Mouse (Mus musculus): ENCODE data around the gene E330017A01Rik. TPM values are rescaled to one million over a fixed set of nuclear protein-coding genes. Genes with fewer than 3 reads are reported as not detected.
"Not testable (repeated sequence)": the region's sequence is repeated elsewhere in the genome, so short reads cannot be mapped to it uniquely, and the experiment has no call there.

E330017A01Rik gene
- polyA plus RNA-seq, 1 experiment from 2014 or later: not detected

DNA sequence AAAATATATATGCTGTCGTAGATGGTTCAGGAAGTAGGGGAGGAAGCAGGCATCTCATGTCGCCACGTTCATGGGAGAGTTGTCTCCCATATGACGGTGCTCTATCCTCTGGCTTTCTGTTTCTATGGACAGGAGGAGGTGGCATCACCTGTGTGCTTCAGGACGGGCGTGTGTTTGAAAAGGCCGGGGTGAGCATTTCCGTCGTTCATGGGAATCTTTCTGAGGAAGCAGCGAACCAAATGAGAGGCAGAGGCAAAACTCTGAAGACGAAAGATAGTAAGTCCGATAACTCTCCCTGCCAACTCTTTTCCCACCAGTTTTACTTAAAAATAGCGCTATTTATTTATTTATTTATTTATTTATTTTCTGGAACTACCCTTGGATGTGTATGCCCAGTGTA is 33.9 kb upstream of the E330017A01Rik start:
- peaks cover 8% of the 10 kb centered on the region for H3K4me1 ChIP-seq
- ATAC-seq (ENCODE audit: borderline replicate concordance, extremely low read depth, low FRiP score, low TSS enrichment): no peak
- H3K36me3 ChIP-seq: peaks cover 33% of the 10 kb centered on the region
- no peak overlapping the region for H3K4me3 ChIP-seq
- no peaks in the 10 kb centered on the region for H3K27me3 ChIP-seq
- 88% methylated on average over 13 of the region's 13 CpGs for WGBS
- H3K4me2 ChIP-seq: no peak overlapping the region
- H3K9me3 ChIP-seq: no peaks in the 10 kb centered on the region
- H3K9ac ChIP-seq: no peak overlapping the region
- H3K27ac ChIP-seq: no peak overlapping the region

DNA sequence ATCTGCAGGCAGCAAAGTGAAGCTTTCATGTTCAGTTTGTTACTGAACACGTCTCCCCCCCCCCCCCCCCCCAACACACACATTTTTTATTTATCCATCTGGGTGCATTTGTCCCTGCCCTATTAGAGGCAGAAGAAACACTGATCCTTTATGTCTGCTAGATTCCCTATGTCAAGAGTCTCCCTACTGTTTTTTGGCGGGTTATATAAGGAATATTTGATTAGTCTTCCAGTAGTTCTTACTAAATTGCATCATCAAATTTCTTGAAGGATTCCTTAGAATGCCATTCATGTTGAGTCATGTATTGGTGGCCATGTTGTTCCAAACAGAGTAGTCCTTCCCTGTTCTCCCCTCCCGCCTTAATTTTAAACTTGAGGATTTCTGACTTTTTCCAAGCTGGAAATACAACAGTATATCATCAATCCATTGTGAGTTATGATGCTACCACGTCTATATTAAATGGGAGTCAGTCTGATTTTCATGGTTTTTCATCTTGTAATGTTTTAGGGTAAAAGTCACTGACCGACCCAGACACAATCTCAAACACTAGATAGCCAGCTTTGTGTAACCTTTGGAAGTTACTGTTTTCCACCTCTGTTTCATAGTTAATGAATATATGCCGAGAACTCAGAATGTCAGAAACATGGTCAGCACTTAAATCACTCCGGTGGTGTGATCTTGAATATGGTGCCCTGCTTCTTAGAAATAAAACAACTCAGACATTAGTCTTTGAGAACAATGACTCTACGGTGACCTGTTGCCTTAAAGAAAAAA is 32.9 kb upstream of the E330017A01Rik start:
- H3K9me3 ChIP-seq: no peaks in the 10 kb centered on the region
- H3K27me3 ChIP-seq: no peaks in the 10 kb centered on the region
- H3K4me2 ChIP-seq: peak overlapping the region; percentile 86
- WGBS: 63% methylated on average over 8 of the region's 8 CpGs
- H3K36me3 ChIP-seq: peaks cover 25% of the 10 kb centered on the region
- ATAC-seq (ENCODE audit: borderline replicate concordance, extremely low read depth, low FRiP score, low TSS enrichment): no peak
- peak overlapping the region; percentile 91 for H3K4me3 ChIP-seq
- H3K27ac ChIP-seq: no peak overlapping the region
- no peak overlapping the region for H3K9ac ChIP-seq
- H3K4me1 ChIP-seq: peaks cover 8% of the 10 kb centered on the region

DNA sequence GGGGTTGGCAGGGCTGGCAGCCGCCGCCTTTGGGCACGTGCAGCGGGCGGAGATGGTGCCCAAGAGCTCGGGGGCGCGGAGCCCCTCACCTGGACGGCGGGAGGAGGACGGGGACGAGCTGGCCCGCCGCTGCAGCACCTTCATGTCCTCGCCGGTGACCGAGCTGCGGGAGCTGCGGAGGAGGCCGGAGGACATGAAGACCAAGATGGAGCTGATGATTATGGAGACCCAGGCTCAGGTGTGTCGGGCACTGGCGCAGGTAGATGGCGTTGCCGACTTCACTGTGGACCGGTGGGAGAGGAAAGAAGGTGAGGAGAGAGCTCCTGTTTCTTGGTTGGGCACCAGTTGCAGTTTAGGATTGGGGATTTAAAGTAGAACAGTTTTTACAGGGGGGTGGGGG is 32.1 kb upstream of the E330017A01Rik start:
- Histone ChIP-seq H3K4me1 (peaks cover 8% of the 10 kb centered on the region), H3K27me3 (no peaks in the 10 kb centered on the region), H3K36me3 (peaks cover 20% of the 10 kb centered on the region), H3K4me2 (peak overlapping the region; percentile 86), H3K9ac (peak overlapping the region; percentile 77), H3K9me3 (no peaks in the 10 kb centered on the region), H3K4me3 (peak overlapping the region; percentile 91), H3K27ac (peak overlapping the region; percentile 92)
- WGBS: 2% methylated on average over 25 of the region's 25 CpGs
- peak; percentile 19; the same call in 1 of the 2 replicates for ATAC-seq (ENCODE audit: borderline replicate concordance, extremely low read depth, low FRiP score, low TSS enrichment)

DNA sequence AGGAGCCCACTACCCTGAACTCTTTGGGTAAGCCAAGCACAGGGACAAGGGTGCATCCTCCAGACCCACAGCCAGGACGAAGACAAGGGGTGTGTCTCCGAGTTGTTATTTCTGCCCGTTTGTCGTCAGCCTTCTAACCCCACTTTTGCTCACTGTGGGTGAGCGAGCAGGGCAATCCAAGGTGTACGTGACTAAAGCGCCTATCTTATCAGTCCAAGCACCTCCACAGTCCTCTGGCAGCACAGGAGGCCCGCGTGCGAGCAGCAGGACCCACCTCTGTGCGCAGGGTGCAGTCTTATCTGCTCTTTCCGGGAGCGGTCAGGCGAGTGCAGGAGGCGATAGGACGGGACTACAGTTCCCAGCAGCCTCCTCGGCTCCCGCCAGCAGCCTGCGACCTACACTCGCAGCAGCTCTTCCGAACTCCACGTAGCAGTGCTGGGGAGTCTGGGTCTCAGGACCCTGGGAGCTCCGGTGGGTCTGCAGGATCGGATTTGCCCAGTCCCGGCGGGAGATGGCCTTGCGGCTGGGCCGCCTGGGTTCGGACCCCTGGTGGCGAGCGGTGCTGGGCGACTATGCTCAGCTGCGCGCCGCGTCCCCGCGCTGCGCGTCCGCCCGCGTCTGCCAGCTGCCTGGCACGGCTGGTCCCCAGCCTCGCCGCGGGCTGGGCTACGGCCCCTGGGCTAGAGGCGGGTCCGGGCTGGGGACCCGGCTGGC is 31.5 kb upstream of the E330017A01Rik start, which contains the start of gene Cpox:
Gene Cpox (plus strand): TSS at position 376 of the 714 bp plus-strand sequence.
- H3K4me2 ChIP-seq: peak within 1 kb of the TSS; percentile 86
- no peaks in the 10 kb centered on the region for H3K9me3 ChIP-seq
- H3K9ac ChIP-seq: peak within 1 kb of the TSS; percentile 77
- peak within 1 kb of the TSS; percentile 91 for H3K4me3 ChIP-seq
- ATAC-seq (ENCODE audit: borderline replicate concordance, extremely low read depth, low FRiP score, low TSS enrichment): peak; percentile 98
- H3K36me3 ChIP-seq: peaks cover 17% of the 10 kb centered on the region
- peak within 1 kb of the TSS; percentile 92 for H3K27ac ChIP-seq
- WGBS: under 1% methylated on average over 44 of the region's 51 CpGs
- H3K4me1 ChIP-seq: peaks cover 8% of the 10 kb centered on the region
- no peaks in the 10 kb centered on the region for H3K27me3 ChIP-seq

DNA sequence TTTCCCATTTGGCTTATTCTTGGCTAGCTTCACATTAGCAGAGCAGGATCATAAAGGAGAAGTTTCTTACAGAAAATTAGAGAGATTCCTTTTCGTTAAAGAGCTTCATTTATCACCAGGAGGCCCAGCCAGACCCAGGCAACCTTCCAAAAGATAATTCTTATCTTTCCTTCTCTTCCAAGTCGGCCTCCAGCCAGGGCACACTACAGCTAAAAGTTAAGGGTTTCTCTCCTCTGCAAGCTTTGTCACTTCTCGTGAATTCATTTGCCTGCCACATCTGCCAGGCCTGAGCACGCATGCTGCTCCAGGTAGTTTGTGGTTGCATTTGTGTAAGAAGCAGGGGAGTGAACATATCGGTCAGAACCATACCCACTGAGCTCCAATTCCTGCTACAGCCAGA is 30.7 kb upstream of the E330017A01Rik start:
- peaks cover 8% of the 10 kb centered on the region for H3K4me1 ChIP-seq
- H3K27me3 ChIP-seq: no peaks in the 10 kb centered on the region
- 0 out of 2 replicates have a peak, but pooled peaks have one; percentile 4 for ATAC-seq (ENCODE audit: borderline replicate concordance, extremely low read depth, low FRiP score, low TSS enrichment)
- peak overlapping the region; percentile 91 for H3K4me3 ChIP-seq
- H3K36me3 ChIP-seq: peaks cover 9% of the 10 kb centered on the region
- no peak overlapping the region for H3K9ac ChIP-seq
- WGBS: 26% methylated on average over 5 of the region's 5 CpGs
- no peaks in the 10 kb centered on the region for H3K9me3 ChIP-seq
- H3K4me2 ChIP-seq: peak overlapping the region; percentile 86
- H3K27ac ChIP-seq: 0 out of 2 replicates have a peak overlapping the region, but pooled peaks have one; percentile 92

DNA sequence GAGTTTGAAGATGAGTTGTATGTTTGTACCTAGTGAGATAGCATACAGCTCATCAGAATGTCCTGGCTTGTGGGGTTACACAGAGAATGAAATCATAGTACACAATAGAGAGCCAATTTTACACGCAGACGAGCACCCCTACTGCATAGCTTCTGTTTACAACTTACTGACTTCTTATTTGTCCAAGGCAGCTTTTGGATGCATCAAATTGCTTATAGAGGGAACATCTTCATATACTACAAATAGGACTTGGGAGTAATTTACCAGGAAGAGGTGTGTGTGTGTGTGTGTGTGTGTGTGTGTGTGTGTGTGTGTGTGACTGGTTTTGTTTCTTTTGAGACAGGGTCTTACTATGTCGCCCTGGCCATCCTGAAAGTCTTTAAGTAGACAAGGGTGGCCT is 30.0 kb upstream of the E330017A01Rik start:
- H3K4me3 ChIP-seq: no peak overlapping the region
- no peaks in the 10 kb centered on the region for H3K27me3 ChIP-seq
- no peak overlapping the region for H3K4me2 ChIP-seq
- peaks cover 8% of the 10 kb centered on the region for H3K4me1 ChIP-seq
- H3K27ac ChIP-seq: no peak overlapping the region
- no peak for ATAC-seq (ENCODE audit: borderline replicate concordance, extremely low read depth, low FRiP score, low TSS enrichment)
- H3K36me3 ChIP-seq: peaks cover 2% of the 10 kb centered on the region; the same call in 1 of the 2 replicates
- no peak overlapping the region for H3K9ac ChIP-seq
- no peaks in the 10 kb centered on the region for H3K9me3 ChIP-seq
- 78% methylated on average over 3 of the region's 3 CpGs for WGBS

DNA sequence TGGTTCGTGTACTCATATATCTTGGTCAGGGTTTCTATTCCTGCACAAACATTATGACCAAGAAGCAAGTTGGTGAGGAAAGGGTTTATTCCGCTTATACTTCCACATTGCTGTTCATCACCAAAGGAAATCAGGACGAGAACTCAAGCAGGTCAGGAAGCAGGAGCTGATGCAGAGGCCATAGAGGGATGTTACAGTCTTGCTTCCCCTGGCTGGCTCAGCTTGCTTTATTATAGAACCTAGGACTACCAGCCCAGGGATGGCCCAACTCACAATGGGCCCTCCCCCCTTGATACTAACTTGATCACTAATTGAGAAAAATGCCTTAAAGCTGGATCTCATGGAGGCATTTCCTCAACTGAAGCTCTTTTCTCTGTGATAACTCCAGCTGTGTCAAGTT is 28.1 kb upstream of the E330017A01Rik start:
- not testable (repeated sequence) for H3K4me3 ChIP-seq; H3K9me3 ChIP-seq; H3K36me3 ChIP-seq; ATAC-seq (ENCODE audit: borderline replicate concordance, extremely low read depth, low FRiP score, low TSS enrichment); H3K4me2 ChIP-seq; H3K4me1 ChIP-seq; H3K27ac ChIP-seq; H3K27me3 ChIP-seq; H3K9ac ChIP-seq
- 78% methylated on average over 3 of the region's 3 CpGs for WGBS

DNA sequence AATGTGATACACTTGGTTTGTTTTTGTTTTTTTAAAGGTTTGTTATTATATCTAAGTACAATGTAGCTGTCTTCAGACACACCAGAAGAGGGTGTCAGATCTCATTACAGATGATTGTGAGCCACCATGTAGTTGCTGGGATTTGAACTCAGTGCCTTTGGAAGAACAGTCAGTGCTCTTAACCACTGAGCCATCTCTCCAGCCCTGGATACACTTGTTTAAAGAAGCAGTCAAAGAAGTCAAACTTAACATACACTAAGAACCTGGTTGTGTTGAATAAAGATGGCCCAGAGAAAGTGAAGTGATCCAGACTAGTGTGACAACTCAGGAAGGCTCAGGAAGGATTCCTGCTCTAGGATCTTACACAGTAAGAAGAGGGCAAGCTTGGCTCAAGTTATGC is 26.6 kb upstream of the E330017A01Rik start:
- not testable (repeated sequence) for H3K4me3 ChIP-seq; H3K36me3 ChIP-seq; H3K4me1 ChIP-seq; H3K9me3 ChIP-seq; ATAC-seq (ENCODE audit: borderline replicate concordance, extremely low read depth, low FRiP score, low TSS enrichment); H3K9ac ChIP-seq; H3K4me2 ChIP-seq; H3K27me3 ChIP-seq; H3K27ac ChIP-seq

DNA sequence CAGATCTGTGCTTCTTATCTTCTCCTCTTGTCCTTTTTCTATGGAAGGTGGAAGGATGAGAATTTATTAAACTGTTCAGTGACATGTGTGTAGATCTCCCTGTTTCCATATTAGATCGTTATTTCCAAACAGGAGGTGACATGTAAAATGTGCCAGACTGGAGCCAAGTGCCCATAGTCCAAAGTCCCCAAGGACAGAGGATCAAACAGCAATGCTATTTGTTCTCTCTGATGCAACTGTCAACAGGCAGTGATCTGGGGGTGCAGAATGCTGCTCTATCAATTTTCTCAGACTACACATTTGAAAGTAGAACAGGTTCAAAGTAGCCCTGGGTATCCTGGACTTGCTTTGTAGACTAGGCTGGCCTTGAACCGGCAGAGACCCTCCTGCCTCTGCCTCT is 25.3 kb upstream of the E330017A01Rik start:
- Histone ChIP-seq H3K36me3 (no peaks in the 10 kb centered on the region), H3K4me2 (no peak overlapping the region), H3K27ac (no peak overlapping the region), H3K4me3 (no peak overlapping the region), H3K9me3 (no peaks in the 10 kb centered on the region), H3K4me1 (no peaks in the 10 kb centered on the region), H3K9ac (no peak overlapping the region), H3K27me3 (no peaks in the 10 kb centered on the region)
- WGBS: 76% methylated on average over 2 of the region's 2 CpGs
- no peak for ATAC-seq (ENCODE audit: borderline replicate concordance, extremely low read depth, low FRiP score, low TSS enrichment)

DNA sequence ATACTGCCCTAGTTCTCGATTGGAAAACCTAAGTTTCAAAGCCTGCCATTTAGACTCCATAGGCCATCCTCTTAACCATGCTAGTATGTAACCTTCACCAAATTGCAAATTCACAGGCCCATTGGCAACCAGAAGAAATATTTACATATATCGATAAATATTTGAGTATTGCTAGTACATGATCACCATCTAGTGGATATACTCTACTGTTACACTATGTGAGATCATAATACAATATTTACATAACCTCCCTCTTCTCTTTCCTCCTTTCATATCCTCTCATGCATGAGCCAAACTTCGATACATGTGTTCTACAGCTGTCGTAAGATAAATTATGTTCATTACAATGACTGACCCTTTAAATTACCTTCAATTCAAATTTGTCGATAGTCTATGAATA is 24.5 kb upstream of the E330017A01Rik start:
- H3K36me3 ChIP-seq: no peaks in the 10 kb centered on the region
- H3K4me1 ChIP-seq: no peaks in the 10 kb centered on the region
- no peak overlapping the region for H3K4me3 ChIP-seq
- H3K27me3 ChIP-seq: no peaks in the 10 kb centered on the region
- 44% methylated on average over 5 of the region's 5 CpGs for WGBS
- no peaks in the 10 kb centered on the region for H3K9me3 ChIP-seq
- no peak overlapping the region for H3K9ac ChIP-seq
- no peak for ATAC-seq (ENCODE audit: borderline replicate concordance, extremely low read depth, low FRiP score, low TSS enrichment)
- H3K4me2 ChIP-seq: no peak overlapping the region
- H3K27ac ChIP-seq: no peak overlapping the region

DNA sequence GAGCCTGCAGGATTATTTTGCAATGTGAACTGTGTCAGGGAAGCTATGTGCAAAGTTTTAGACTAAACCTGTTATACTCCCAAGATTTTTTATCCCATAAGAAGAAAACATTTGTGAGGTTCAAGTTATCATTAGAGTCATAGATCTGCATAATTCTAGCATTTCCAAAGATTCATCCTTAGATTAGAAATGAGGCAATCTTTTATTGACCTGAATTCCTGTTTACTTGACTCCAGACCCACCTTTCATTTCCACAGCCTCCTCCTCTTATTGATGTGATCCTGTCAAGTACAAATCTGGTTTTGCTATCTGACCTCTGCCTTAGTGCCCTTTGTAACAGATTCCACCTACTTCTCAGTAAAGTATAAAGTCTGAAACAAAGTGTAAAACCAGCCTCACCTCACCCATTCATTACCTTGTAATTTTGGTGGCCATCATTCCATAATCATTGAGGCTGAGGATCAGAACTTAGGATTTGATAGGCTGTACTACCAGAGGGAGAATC is 23.8 kb upstream of the E330017A01Rik start:
- Histone ChIP-seq H3K4me3 (no peak overlapping the region), H3K36me3 (no peaks in the 10 kb centered on the region), H3K9ac (no peak overlapping the region), H3K27me3 (no peaks in the 10 kb centered on the region), H3K9me3 (no peaks in the 10 kb centered on the region), H3K27ac (no peak overlapping the region), H3K4me1 (no peaks in the 10 kb centered on the region), H3K4me2 (no peak overlapping the region)
- ATAC-seq (ENCODE audit: borderline replicate concordance, extremely low read depth, low FRiP score, low TSS enrichment): no peak

DNA sequence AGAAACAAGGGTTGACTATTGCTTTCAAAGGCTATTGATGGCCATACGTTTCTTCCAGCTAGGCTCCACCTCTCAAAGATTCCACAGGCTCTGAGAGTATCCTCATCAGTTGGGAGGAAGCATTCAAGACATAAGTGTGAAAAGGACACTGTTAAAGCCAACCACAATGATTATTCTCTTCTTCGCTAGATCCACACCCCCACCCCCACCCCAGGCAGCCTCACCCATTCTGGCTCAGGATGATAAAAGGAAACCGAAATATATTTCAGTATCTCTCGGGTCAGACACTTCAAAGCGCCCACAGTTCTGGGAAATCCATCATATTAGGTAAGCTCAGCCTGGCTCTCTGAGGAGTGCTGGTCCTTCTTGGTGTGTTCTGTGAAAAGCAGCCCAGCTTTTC is 23.3 kb upstream of the E330017A01Rik start:
- Histone ChIP-seq H3K4me1 (no peaks in the 10 kb centered on the region), H3K4me3 (no peak overlapping the region), H3K9me3 (no peaks in the 10 kb centered on the region), H3K9ac (no peak overlapping the region), H3K27me3 (no peaks in the 10 kb centered on the region), H3K36me3 (no peaks in the 10 kb centered on the region), H3K4me2 (no peak overlapping the region), H3K27ac (no peak overlapping the region)
- ATAC-seq (ENCODE audit: borderline replicate concordance, extremely low read depth, low FRiP score, low TSS enrichment): no peak
- WGBS: 59% methylated on average over 5 of the region's 5 CpGs

Data from lung, embryonic 15.5 days (tissue).